Mouse (Mus musculus): ENCODE results near the gene Sult2b1. TPM values are rescaled to one million over a fixed set of nuclear protein-coding genes. Genes with fewer than 3 reads are reported as not detected.

The Sult2b1 gene
- total RNA-seq (2015) = 1.2 and 1.7 TPM in 2 replicates
- 1.9 and 6.4 TPM in 2 replicates for total RNA-seq (2017)

- ATAC-seq (replicated peaks; ENCODE audit: poor library complexity) = no peak
Observed at GRCm38 (mm10) chr7:45784524-45785372, at the start of gene Sult2b1. TSS of gene Sult2b1 (minus strand) at chr7:45784669.

DNA sequence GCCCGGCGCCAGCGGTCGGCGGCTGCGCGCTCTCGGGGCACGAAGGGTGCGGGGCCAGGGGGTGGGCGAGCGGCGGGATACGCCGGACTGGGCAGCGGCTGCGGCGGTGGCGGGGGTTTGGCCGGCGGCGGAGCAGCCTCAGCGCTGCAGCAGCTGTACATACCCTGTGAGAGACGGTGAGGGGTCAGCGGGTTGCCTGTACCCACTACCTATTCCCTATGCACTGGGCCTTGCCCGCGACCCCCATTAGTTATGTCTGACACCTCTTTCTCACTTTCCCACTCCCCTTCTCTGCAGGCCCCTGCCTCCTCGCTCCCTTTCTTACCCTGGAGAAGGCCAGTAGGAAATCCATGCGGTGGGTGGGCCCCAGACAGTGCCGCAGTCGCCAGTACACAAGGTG is 49.5 kb upstream of the Sult2b1 start:
- no peak for ATAC-seq (replicated peaks; ENCODE audit: poor library complexity)

DNA sequence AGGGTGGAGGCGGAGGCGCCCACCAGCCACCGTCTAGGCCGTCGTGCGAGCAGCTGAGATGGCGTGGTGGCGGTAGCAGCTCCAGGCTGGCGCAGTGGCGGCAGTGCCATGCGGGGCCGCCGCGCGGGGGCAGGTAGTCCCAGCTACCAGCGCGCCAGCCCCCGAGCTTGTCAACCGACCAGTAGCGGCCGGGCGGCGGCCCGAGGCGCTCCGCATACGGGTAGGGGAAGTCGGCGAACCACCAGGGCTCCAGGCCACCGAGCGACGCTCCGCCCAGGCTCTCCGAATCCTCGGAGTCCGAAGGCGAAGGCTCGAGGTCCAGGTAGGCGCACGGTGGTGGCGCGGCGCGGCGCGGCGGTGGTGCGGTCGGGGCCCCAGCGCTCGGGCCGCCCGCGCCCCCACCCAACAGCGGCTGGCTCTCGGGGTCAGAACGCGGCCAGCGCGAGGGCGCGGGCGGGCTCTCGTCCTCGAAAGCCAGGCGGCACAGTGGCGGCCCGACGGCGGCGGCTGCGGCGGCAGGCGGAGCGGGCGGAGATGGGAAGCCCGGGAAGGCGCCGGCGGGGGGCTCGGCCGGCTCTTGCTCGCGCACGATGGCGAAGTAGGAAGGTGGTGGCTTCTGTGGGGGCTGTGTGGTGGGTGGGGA is 48.8 kb upstream of the Sult2b1 start:
- no peak for ATAC-seq (replicated peaks; ENCODE audit: poor library complexity)

DNA sequence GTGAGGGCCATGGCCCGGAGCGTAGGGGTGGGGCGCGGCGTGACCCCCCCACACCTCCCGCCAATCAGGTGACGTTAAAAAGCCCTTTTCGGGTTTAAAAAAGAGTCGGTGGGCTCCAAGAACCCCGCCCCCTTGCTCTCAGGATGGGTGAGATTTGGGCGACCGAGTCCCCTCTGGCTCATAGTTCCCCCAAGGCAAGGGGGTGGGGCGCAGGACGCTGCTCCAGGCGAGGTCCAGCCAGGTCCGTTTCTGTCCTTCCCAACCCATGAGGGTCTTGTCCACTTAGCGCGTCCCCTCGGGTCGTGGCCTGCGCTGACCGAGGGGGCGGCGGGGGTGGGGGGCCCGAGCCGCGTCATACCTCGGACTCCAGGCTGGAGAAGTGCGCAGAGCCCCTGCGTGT is 48.0 kb upstream of the Sult2b1 start:
- ATAC-seq (replicated peaks; ENCODE audit: poor library complexity) = no peak

- no peak for ATAC-seq (replicated peaks; ENCODE audit: poor library complexity)
Observed at GRCm38 (mm10) chr7:45831128-45831525, 46.7 kb upstream of the Sult2b1 start.

GRCm38 (mm10) chr7:45830427-45831127 is 46.1 kb upstream of the Sult2b1 start, which contains the start of gene Grwd1:
TSS of gene Grwd1 (minus strand) at chr7:45830944.
- peak; percentile 96 for ATAC-seq (replicated peaks; ENCODE audit: poor library complexity)

DNA sequence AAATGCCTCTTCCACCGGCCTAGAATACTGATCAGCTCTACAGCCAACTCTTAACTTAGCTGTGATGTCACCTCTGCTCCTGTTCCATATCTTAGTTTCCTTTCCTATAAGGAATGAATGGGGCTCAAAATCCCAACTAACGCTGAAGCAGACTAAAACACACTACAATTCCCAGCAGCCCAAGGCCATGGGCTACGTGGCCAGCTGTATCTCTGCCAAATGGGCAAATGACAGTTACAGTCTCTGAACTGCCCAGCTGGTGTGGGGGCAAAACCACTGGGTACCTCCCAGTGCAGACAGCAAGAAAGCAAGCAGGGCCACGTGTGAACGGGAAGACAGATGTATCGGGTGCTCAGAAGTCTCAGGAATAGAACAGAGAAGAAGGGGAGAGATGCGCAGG is 42.2 kb upstream of the Sult2b1 start:
- no peak for ATAC-seq (replicated peaks; ENCODE audit: poor library complexity)

- ATAC-seq (replicated peaks; ENCODE audit: poor library complexity) = no peak
Observed at GRCm38 (mm10) chr7:45824598-45824997, 40.1 kb upstream of the Sult2b1 start, which contains the start of gene Kcnj14. TSS of gene Kcnj14 (minus strand) at chr7:45824782.

- no peak for ATAC-seq (replicated peaks; ENCODE audit: poor library complexity)
Observed at GRCm38 (mm10) chr7:45820913-45821312, 36.4 kb upstream of the Sult2b1 start.

DNA sequence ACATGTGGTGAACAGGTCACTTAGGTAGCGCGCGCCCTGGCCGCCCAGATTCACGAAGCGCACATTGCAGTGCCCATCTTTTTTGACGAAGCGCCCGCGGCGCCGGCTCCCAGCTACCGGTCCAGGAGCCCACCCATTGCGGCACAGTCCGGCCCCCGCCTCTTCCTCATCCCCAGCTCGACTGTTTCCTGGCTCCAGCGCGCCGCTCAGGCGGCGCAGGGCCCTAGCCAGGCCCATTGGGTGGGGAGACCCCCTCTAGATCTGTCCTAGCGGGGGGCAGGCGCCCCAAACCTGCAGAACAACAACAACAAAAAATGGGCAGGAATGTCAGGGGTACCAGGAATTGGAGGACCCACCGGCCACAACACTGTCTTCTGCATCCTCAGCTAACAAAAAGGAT is 35.4 kb upstream of the Sult2b1 start:
- no peak for ATAC-seq (replicated peaks; ENCODE audit: poor library complexity)

GRCm38 (mm10) chr7:45815984-45816351 is 31.5 kb upstream of the Sult2b1 start:
- no peak for ATAC-seq (replicated peaks; ENCODE audit: poor library complexity)

- no peak for ATAC-seq (replicated peaks; ENCODE audit: poor library complexity)
Observed at GRCm38 (mm10) chr7:45815323-45815983, 31.0 kb upstream of the Sult2b1 start.

GRCm38 (mm10) chr7:45814841-45815240 is 30.4 kb upstream of the Sult2b1 start:
- ATAC-seq (replicated peaks; ENCODE audit: poor library complexity) = no peak

GRCm38 (mm10) chr7:45813787-45814779 is 29.6 kb upstream of the Sult2b1 start, which contains the start of gene Cyth2:
TSS of gene Cyth2 (minus strand) at chr7:45814581.
- ATAC-seq (replicated peaks; ENCODE audit: poor library complexity) = peak; percentile 96

DNA sequence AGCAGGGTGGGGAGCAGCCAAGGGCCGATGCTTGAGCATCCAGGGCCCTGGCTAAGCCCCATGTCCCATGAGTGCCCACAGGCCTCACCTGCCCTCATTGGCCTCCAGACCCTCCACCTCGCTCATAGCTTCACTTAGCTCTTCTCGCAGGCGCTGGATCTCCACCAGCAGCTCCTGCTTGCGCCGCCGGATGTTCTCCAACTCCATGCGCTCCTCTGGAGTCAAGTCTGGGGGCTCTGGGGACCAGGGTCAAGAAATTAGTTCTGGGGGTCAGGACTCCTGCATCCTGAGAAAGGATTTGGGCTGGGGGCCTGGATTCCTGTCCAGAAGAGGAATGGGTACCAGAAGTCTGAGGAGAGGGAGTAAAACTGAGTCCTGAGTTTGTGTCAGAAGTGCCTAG is 28.5 kb upstream of the Sult2b1 start:
- no peak for ATAC-seq (replicated peaks; ENCODE audit: poor library complexity)

- no peak for ATAC-seq (replicated peaks; ENCODE audit: poor library complexity)
Observed at GRCm38 (mm10) chr7:45809276-45810075, 25.0 kb upstream of the Sult2b1 start.

DNA sequence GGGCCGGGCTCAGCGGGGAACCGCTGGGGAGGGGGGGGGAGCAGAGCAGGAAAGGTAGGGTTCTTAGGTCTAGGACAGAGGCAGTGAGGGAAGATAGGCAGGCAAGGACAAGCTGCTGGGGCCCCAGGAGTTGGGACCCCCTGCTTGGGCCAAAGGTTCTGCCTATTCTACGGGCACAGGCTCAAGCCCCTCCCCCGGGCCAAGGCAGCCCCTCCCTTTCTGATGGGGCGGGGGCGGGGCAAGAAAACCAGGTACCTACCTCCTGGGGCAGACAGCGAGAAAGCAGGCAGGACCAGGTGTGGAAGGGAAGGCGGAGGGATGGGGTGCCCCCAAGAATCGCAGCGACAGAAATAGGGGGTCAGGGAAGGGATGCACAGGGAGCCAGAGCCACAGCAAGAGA is 24.0 kb upstream of the Sult2b1 start:
- ATAC-seq (replicated peaks; ENCODE audit: poor library complexity) = no peak

DNA sequence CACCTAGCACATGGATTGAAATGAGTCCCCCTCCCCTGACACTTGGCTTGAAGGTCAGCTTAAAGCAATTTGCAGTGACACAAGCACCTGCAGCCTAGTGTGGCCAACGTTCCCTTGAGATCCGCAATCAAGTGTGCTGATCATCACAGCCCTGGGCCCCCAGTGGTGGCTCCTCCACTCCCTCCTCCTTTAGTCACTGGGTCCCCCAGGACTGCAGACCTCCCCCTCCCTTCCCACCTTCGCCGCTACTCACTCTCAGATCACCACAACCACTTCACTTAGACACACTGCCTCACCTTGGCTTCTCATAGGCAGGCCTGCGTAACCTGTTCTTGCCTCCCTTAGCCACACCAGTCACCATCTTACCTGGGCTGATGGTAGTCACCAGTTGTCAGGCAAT is 21.5 kb upstream of the Sult2b1 start:
- no peak for ATAC-seq (replicated peaks; ENCODE audit: poor library complexity)

DNA sequence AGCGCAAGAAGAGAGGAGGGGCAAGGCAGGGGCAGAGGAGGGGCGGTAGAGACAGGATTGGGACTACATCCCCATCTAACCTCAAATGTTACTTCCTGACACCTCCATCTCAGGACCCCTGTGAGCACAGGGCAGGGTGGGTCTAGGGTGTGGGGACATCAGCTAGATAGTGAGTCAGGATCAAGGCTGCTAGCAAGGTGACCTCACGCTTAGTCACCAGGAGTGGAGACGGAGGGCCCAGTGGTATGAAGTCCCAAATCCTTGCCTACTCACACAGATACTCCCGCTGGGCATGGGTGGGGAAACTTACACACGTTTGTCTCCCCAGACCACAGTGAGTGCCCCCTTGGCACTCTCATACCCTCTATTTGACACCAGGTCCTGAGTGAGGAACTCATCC is 18.1 kb upstream of the Sult2b1 start:
- no peak for ATAC-seq (replicated peaks; ENCODE audit: poor library complexity)

Measured in megakaryocyte progenitor cell, adult 5-6 weeks (primary cell).